Mouse (Mus musculus) left cerebral cortex, adult 11 months (tissue): ENCODE measurements around the gene Arl4c.

ENCODE experiments used
- DNase-seq: peaks from one replicate; pipeline ENCODE4 v3.0.0; 2022; ENCODE audit warnings: low spot score

Gene Arl4c

DNA sequence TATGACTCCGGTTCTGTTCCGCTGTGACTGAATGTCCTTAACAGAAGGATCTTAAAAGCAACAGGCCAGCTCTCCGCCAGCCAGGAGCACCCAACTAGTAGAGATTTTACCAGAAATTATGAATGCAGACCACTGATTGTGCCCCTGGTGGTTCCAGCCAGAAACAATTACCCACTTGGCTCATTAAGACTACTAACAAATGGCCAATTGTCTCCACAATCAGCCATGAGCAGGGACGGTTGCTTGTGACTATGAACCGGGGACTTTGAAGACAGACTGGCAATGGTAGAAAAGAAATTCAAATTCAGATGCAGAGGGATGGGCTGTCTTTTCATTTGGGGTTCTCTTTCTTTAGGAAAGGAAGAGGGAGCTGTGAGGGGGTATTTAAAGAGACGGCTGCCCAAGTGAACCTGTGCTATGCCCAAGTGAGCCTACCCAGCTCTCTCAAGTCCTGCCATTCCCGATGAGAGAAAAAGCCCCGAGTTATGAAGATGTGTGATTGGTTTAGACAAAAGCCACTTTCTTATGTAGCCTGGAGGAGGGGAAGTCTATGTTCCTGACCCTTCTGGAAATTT, 78.4 kb downstream of the Arl4c start:
- no peak for DNase-seq
